Mouse (Mus musculus): ENCODE results near the gene Phlda3.

DNA sequence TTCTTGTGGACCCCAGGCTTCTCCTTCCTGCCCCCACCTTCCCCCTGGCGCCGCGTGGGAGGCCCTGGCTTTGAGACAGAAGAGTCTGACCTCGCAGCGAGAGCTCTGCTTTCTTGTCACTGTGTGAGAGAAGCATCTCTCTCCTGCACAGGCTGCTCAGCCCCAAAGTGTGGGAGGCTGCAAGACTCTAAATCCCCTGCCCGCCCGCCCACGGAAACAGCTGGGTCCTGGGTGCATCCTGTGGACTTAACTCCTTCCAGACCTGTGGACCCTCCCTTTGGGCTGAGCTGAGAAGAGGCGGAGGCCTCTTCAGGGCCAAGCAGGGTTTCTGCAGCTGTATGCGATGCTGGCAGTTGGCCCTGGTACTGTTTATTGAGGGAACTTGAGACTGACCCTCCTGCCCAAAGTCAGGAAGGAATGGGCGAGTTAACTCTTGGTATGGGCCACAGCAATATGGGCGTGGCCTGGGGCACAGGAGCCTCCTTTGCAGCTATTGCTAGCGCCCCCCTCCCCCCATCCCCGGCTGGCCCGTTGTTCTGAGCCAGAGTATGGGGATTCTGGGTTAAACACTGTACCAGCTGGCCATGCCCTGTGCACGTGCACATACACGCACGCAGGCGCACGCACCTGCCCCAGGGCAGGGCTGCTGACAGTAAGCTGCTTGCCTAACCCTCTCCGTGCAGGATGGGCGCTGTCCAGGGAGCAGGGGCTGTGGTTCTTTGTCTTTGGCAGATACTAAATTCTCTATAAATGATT is 13.0 kb downstream of the Phlda3 start, which contains the start of gene Tnni1:
- no peak for TF ChIP-seq CTCF (IDR thresholded peaks at IDR 0.05)
- TF ChIP-seq POLR2A (IDR thresholded peaks at IDR 0.05; ENCODE audit: insufficient read depth, low read depth, low read length) = no peak
- TF ChIP-seq EP300 (IDR thresholded peaks at IDR 0.05; ENCODE audit: insufficient read depth, low read depth, low read length) = no peak
